Mouse (Mus musculus) megakaryocyte, embryonic 14.5 days (primary cell): Measurements from ENCODE around the gene Dock2.

Experiments
- FLI1 ChIP-seq: IDR thresholded peaks from 2 replicates; pipeline ENCODE4 v1.6.1; 2012; ENCODE audit warnings: low read length, inconsistent platforms, mixed read lengths
- GATA1 ChIP-seq: IDR thresholded peaks from 3 replicates; pipeline ENCODE4 v1.6.1; 2012; ENCODE audit warnings: mixed read lengths, low read length, inconsistent platforms, borderline replicate concordance

DNA sequence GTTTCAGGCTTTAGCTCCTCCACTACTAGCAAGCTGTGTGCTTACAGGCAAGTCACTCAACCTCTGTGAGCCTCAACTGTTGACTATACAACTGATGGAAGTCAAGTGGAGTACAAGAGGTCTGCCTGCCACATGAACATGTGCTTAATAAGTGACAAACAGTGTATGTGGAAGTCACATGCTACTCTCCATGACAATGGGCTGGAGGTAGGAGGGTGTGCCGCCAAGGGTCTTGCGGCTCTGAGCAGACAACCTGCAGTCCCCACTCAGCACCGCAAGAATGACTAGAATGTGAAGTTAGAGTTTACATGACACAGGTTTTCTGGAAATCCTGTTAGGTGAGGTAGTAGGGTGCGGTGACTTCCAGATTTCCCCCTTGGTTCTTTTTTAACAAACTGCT is 352.8 kb downstream of the Dock2 start:
- TF ChIP-seq GATA1 (no peak), FLI1 (no peak)
